Mouse (Mus musculus) layer of hippocampus, adult 18-20 months (tissue): ENCODE measurements around the gene Armc10. TPM values are rescaled to one million over a fixed set of nuclear protein-coding genes. Genes with fewer than 3 reads are reported as not detected.
"Not testable (repeated sequence)": the region's sequence is repeated elsewhere in the genome, so short reads cannot be mapped to it uniquely, and the experiment has no call there.

Experiments used
- DNase-seq, 2 experiments: peaks; one replicate each; pipeline ENCODE4 v3.0.0; 2022; ENCODE audit warnings: low spot score in 2 of 2
- total RNA-seq, 2 experiments: library from RNA; stranded (reverse); gene quantifications; 2 replicates each; pipeline ENCODE4 v1.2.3; 2021

Gene Armc10
- total RNA-seq, 2 experiments from 2014 or later: 21.4 to 22.3 TPM

GRCm38 (mm10) chr5:21702873-21703475 lies 57.4 kb downstream of the Armc10 start:
- DNase-seq: no peak

GRCm38 (mm10) chr5:21703708-21704107 lies 58.1 kb downstream of the Armc10 start:
- DNase-seq: no peak

GRCm38 (mm10) chr5:21706546-21706945 lies 60.9 kb downstream of the Armc10 start:
- DNase-seq: no peak

- not testable (repeated sequence) for DNase-seq
Observed at GRCm38 (mm10) chr5:21708011-21708410, 62.4 kb downstream of the Armc10 start.

Other genes with a start within 250 kb of the Armc10 start
- gene Ccdc146, start 221.1 kb upstream of the Armc10 start, total RNA-seq: under 1 TPM; 0.48 to 0.69 TPM
- gene Fam185a, start 220.9 kb upstream of the Armc10 start, total RNA-seq: 10 to 100 TPM; 12.7 to 14.1 TPM
- gene Lrrc17, start 102.3 kb upstream of the Armc10 start, total RNA-seq: under 1 TPM; 0.15 to 0.20 TPM
- under 1 TPM in 1 of 2 experiments, not detected in 1; 0.35 TPM for gene Fbxl13, start 179 bp upstream of the Armc10 start, total RNA-seq
- gene Napepld, start 55.6 kb downstream of the Armc10 start, total RNA-seq: 10 to 100 TPM; 31.6 to 31.8 TPM
- 10 to 100 TPM; 76.1 to 87.9 TPM for gene Pmpcb, start 91.3 kb downstream of the Armc10 start, total RNA-seq
- 10 to 100 TPM; 29.8 to 31.1 TPM for gene Dnajc2, start 139.4 kb downstream of the Armc10 start, total RNA-seq
- 100 to 1,000 TPM; 113 to 117 TPM for gene Psmc2, start 139.5 kb downstream of the Armc10 start, total RNA-seq
- gene Slc26a5, start 219.8 kb downstream of the Armc10 start, total RNA-seq: under 1 TPM; 0.15 to 0.17 TPM